Mouse (Mus musculus): Measurements from ENCODE around the gene Smpd3. TPM values are rescaled to one million over a fixed set of nuclear protein-coding genes. Genes with fewer than 3 reads are reported as not detected.

The Smpd3 gene
- total RNA-seq, 1 experiment from 2014 or later, result 0.25 TPM

- ATAC-seq (replicated peaks in 1 of 2; ENCODE audit: insufficient read depth in 1 of 2, low FRiP score in 2 of 2, low TSS enrichment in 1 of 2, low read depth in 1 of 2, poor library complexity in 2 of 2, severe bottlenecking in 2 of 2), result no peak
Observed at GRCm38 (mm10) chr8:106271378-106271777, 66.4 kb downstream of the Smpd3 start.

DNA sequence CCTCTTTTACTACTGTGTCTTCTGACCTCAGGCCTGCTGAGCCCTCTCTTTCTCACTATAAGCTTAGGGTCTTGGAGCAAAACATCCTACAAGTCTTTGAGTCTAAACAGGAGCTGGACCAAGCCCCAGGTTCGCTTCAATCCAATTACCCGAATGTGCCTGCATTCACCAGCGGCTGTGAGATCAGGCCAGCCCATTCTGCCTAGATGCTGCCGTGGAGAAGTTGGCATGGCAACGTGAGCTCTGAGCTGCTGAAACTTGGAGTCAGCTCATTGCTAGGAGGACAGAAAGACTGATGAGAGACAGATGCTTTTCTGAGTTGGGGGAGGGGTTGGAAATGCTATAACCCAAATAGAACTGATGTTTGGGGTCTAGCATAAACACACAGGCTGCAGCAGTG lies 67.0 kb downstream of the Smpd3 start:
- ATAC-seq (replicated peaks in 1 of 2; ENCODE audit: insufficient read depth in 1 of 2, low FRiP score in 2 of 2, low TSS enrichment in 1 of 2, low read depth in 1 of 2, poor library complexity in 2 of 2, severe bottlenecking in 2 of 2), result no peak

GRCm38 (mm10) chr8:106268710-106269346 lies 69.0 kb downstream of the Smpd3 start:
- no peak for ATAC-seq (replicated peaks in 1 of 2; ENCODE audit: insufficient read depth in 1 of 2, low FRiP score in 2 of 2, low TSS enrichment in 1 of 2, low read depth in 1 of 2, poor library complexity in 2 of 2, severe bottlenecking in 2 of 2)

DNA sequence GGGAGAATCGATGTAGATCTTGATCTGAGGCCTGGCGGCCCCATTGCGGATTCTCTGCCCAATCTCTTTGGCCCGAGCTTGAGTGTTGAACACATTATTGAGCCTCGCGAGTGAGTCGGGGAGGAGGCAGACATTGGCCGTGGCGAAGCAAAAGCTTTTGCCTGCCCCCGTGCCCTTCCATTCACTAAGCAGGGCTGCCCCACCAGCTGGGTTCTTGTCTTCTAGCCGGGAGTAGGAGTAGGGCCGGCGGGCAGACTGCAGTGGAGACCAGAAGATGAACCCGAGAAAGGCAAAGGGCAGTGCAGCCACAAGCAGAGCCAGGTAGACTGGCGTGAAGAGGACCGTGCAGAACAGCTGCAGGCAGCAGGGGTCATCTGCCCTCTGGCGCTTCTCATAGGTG lies 72.4 kb downstream of the Smpd3 start:
- ATAC-seq (replicated peaks in 1 of 2; ENCODE audit: insufficient read depth in 1 of 2, low FRiP score in 2 of 2, low TSS enrichment in 1 of 2, low read depth in 1 of 2, poor library complexity in 2 of 2, severe bottlenecking in 2 of 2), result no peak

GRCm38 (mm10) chr8:106263928-106264327 lies 73.9 kb downstream of the Smpd3 start:
- no peak for ATAC-seq (replicated peaks in 1 of 2; ENCODE audit: insufficient read depth in 1 of 2, low FRiP score in 2 of 2, low TSS enrichment in 1 of 2, low read depth in 1 of 2, poor library complexity in 2 of 2, severe bottlenecking in 2 of 2)

GRCm38 (mm10) chr8:106262343-106262742 lies 75.4 kb downstream of the Smpd3 start:
- ATAC-seq (replicated peaks in 1 of 2; ENCODE audit: insufficient read depth in 1 of 2, low FRiP score in 2 of 2, low TSS enrichment in 1 of 2, low read depth in 1 of 2, poor library complexity in 2 of 2, severe bottlenecking in 2 of 2), result no peak

- ATAC-seq (replicated peaks in 1 of 2; ENCODE audit: insufficient read depth in 1 of 2, low FRiP score in 2 of 2, low TSS enrichment in 1 of 2, low read depth in 1 of 2, poor library complexity in 2 of 2, severe bottlenecking in 2 of 2), result no peak
Observed at GRCm38 (mm10) chr8:106260894-106261293, 76.9 kb downstream of the Smpd3 start.

- no peak for ATAC-seq (replicated peaks in 1 of 2; ENCODE audit: insufficient read depth in 1 of 2, low FRiP score in 2 of 2, low TSS enrichment in 1 of 2, low read depth in 1 of 2, poor library complexity in 2 of 2, severe bottlenecking in 2 of 2)
Observed at GRCm38 (mm10) chr8:106259579-106260255, 78.1 kb downstream of the Smpd3 start.

GRCm38 (mm10) chr8:106258169-106258568 lies 79.6 kb downstream of the Smpd3 start:
- 0 out of 4 replicates have a peak, but pooled peaks of 1 of the 2 experiments have one; percentile 9 for ATAC-seq (replicated peaks in 1 of 2; ENCODE audit: insufficient read depth in 1 of 2, low FRiP score in 2 of 2, low TSS enrichment in 1 of 2, low read depth in 1 of 2, poor library complexity in 2 of 2, severe bottlenecking in 2 of 2)

DNA sequence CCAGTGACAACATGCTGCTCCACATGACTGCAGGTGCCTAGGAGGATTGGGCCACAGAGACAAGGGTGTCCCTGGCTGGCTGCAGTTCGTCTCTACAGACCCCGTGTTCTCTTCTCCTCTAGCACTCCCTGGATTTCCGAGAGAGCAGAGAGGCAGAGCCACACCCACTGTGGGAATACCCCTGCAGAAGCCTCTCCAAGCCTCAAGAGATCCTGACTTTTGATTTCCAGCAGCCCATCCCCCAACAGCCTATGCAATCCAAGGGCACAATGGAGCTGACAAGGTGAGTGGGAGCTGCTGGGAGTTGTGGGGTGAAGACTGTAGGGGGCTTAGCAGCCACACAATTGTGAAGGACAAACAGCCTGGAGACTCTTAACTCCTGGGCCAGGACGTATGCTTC lies 87.6 kb downstream of the Smpd3 start:
- no peak for ATAC-seq (replicated peaks in 1 of 2; ENCODE audit: insufficient read depth in 1 of 2, low FRiP score in 2 of 2, low TSS enrichment in 1 of 2, low read depth in 1 of 2, poor library complexity in 2 of 2, severe bottlenecking in 2 of 2)

DNA sequence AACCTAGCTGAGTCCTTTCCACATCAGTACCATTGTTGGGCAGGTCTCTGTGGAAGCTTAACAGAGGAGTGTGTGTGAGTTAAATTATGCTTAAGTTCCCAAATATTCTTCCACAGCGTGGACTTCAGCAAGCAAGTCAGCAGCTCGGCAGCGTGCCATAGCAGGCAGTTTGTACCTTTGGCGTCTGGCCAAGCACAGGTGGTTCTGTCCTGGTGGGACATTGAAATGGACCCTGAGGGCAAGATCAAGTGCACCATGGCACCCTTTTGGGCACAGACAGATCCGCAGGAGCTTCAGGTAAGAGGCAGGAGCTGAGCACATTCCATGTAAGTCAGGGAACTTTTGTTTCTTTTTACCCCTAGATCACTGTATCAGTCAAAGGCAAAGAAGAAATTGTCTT lies 100.7 kb downstream of the Smpd3 start:
- ATAC-seq (replicated peaks in 1 of 2; ENCODE audit: insufficient read depth in 1 of 2, low FRiP score in 2 of 2, low TSS enrichment in 1 of 2, low read depth in 1 of 2, poor library complexity in 2 of 2, severe bottlenecking in 2 of 2), result no peak

GRCm38 (mm10) chr8:106234567-106235261 lies 103.1 kb downstream of the Smpd3 start:
- no peak for ATAC-seq (replicated peaks in 1 of 2; ENCODE audit: insufficient read depth in 1 of 2, low FRiP score in 2 of 2, low TSS enrichment in 1 of 2, low read depth in 1 of 2, poor library complexity in 2 of 2, severe bottlenecking in 2 of 2)

- ATAC-seq (replicated peaks in 1 of 2; ENCODE audit: insufficient read depth in 1 of 2, low FRiP score in 2 of 2, low TSS enrichment in 1 of 2, low read depth in 1 of 2, poor library complexity in 2 of 2, severe bottlenecking in 2 of 2), result no peak
Observed at GRCm38 (mm10) chr8:106232751-106233150, 105.0 kb downstream of the Smpd3 start.

- ATAC-seq (replicated peaks in 1 of 2; ENCODE audit: insufficient read depth in 1 of 2, low FRiP score in 2 of 2, low TSS enrichment in 1 of 2, low read depth in 1 of 2, poor library complexity in 2 of 2, severe bottlenecking in 2 of 2), result no peak
Observed at GRCm38 (mm10) chr8:106231536-106231935, 106.3 kb downstream of the Smpd3 start.

- ATAC-seq (replicated peaks in 1 of 2; ENCODE audit: insufficient read depth in 1 of 2, low FRiP score in 2 of 2, low TSS enrichment in 1 of 2, low read depth in 1 of 2, poor library complexity in 2 of 2, severe bottlenecking in 2 of 2), result peak; percentile 48 to 59; a peak in 1 of 4 replicates
Observed at GRCm38 (mm10) chr8:106226589-106226988, 111.2 kb downstream of the Smpd3 start.

DNA sequence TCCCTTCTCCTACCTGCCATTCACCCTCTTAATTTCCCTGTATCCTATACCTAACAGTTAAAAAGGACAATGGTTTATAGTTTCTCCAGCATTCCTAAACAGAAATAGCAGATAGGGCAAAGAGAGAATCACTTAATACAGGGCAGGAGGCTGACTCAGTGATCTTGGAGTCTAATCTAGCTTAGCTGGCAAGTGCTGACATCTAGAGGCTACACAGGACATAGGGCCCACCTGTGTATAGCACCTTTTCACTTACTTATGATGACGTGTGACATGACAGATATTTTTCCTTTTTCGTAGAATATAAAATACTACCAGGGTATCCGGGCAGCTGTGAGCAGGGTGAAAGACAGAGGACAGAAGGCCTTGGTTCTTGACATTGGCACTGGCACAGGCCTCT lies 118.2 kb downstream of the Smpd3 start:
- no peak for ATAC-seq (replicated peaks in 1 of 2; ENCODE audit: insufficient read depth in 1 of 2, low FRiP score in 2 of 2, low TSS enrichment in 1 of 2, low read depth in 1 of 2, poor library complexity in 2 of 2, severe bottlenecking in 2 of 2)

DNA sequence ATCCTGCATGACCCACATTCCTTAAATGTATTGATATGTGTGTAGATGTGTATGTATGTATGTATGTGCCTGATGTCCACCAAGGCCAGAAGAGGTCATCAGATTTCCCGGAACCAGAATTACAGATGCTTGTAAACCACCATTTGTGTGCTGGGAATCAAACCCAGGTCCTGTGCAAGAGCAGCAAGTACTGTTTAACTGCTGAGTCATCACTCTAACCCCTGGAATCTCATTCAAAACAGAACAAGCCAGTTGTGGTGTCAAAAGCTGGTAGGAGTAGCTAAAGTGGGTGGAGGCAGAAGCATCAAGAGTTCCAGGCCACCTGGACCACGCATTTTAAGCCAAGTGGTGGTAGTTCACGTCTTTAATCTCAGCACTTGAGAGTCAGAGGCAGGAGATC lies 123.8 kb downstream of the Smpd3 start:
- ATAC-seq (replicated peaks in 1 of 2; ENCODE audit: insufficient read depth in 1 of 2, low FRiP score in 2 of 2, low TSS enrichment in 1 of 2, low read depth in 1 of 2, poor library complexity in 2 of 2, severe bottlenecking in 2 of 2), result no peak

DNA sequence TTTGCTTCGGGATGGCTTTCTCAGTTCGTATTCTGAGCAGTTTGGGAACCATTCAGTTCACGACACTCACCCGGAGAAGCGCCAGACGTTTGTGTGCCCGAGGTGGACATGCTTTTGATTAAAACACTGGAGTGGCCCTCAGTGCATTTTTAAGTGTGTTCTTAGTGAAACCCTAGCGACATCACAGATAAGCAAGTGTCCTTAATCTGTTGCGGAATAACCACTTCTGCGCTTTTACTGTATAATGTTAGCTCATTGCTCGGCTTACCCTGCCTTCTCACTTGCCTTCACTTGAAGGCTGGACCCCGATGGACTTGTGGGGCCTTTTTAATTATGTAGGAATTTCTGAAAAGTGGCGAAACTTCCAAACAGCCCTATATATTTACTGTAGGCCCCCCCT lies 126.4 kb downstream of the Smpd3 start:
- ATAC-seq (replicated peaks in 1 of 2; ENCODE audit: insufficient read depth in 1 of 2, low FRiP score in 2 of 2, low TSS enrichment in 1 of 2, low read depth in 1 of 2, poor library complexity in 2 of 2, severe bottlenecking in 2 of 2), result 0 out of 4 replicates have a peak, but pooled peaks have one; percentile 1 to 3

All from hematopoietic stem cell, adult 5-6 weeks (primary cell).